Mouse (Mus musculus) G1E (cell line): ENCODE results near the gene Csnk1g2. TPM values are rescaled to one million over a fixed set of nuclear protein-coding genes. Genes with fewer than 3 reads are reported as not detected.
"Not testable (repeated sequence)": the region's sequence is repeated elsewhere in the genome, so short reads cannot be mapped to it uniquely, and the experiment has no call there.

Experiments used
- ATAC-seq: 2 replicates; pipeline ENCODE4 v1.8.0; 2016; ENCODE audit warnings: mild to moderate bottlenecking; ENCODE audit not compliant: insufficient number of reproducible peaks, poor library complexity, low FRiP score, severe bottlenecking; ENCODE audit errors: extremely low read depth
- DNase-seq: peaks from one replicate; pipeline ENCODE4 v3.0.0; 2012; ENCODE audit warnings: low spot score
- H3K27me3 ChIP-seq: 2 replicates; pipeline ENCODE4 v1.6.1; 2012; ENCODE audit warnings: mild to moderate bottlenecking, low read length, inconsistent platforms; ENCODE audit not compliant: insufficient read depth
- H3K36me3 ChIP-seq: replicated peaks from 2 replicates; pipeline ENCODE3; 2012; ENCODE audit warnings: mild to moderate bottlenecking, inconsistent platforms
- H3K4me1 ChIP-seq: 2 replicates; pipeline ENCODE4 v1.6.1; 2012; ENCODE audit warnings: low read depth, low read length, inconsistent platforms, mixed read lengths; ENCODE audit not compliant: insufficient read depth
- H3K4me3 ChIP-seq: 2 replicates; pipeline ENCODE4 v1.5.1; 2012; ENCODE audit warnings: low read depth, mild to moderate bottlenecking, inconsistent platforms, low read length, moderate library complexity, mixed read lengths
- H3K9me3 ChIP-seq: replicated peaks from 2 replicates; pipeline ENCODE4 v1.6.1; 2012; ENCODE audit warnings: inconsistent platforms
- CTCF ChIP-seq: IDR thresholded peaks from 2 replicates; pipeline ENCODE4 v1.5.1; 2012; ENCODE audit warnings: low read depth, low read length, inconsistent platforms, mixed read lengths
- GATA1 ChIP-seq: IDR thresholded peaks from 2 replicates; pipeline ENCODE4 v1.6.1; 2012; ENCODE audit warnings: borderline replicate concordance, low read length, inconsistent platforms, mixed read lengths
- GATA2 ChIP-seq: IDR thresholded peaks from 2 replicates; pipeline ENCODE4 v1.6.1; 2012; ENCODE audit warnings: low read depth, low read length, inconsistent platforms, borderline replicate concordance
- POLR2AphosphoS5 ChIP-seq: IDR thresholded peaks from 2 replicates; pipeline ENCODE4 v1.6.1; 2012; ENCODE audit warnings: low read depth, low read length, inconsistent platforms; ENCODE audit not compliant: insufficient replicate concordance
- TAL1 ChIP-seq: conservative IDR thresholded peaks from 2 replicates; pipeline ENCODE4 v1.6.1; 2012; ENCODE audit warnings: low read depth, low read length, inconsistent platforms, mixed read lengths
- polyA plus RNA-seq: library from polyadenylated mRNA; stranded (reverse); fragments of >175 nt; gene quantifications from 2 replicates; pipeline ENCODE4 v1.2.3, GENCODE M21; 2012
- total RNA-seq, 2 experiments: library from RNA; stranded (forward) in 1 of 2; stranded (reverse) in 1 of 2; fragments of 200-1000 nt in 1 of 2; fragments of >200 nt in 1 of 2; fragmentation: Nextera tagmentation in 1 of 2; gene quantifications; 2 replicates each; pipeline ENCODE4 v1.2.3; 2014 to 2017

The Csnk1g2 gene
- total and polyA plus RNA-seq, 3 experiments = 110 to 470 (median 189) TPM

DNA sequence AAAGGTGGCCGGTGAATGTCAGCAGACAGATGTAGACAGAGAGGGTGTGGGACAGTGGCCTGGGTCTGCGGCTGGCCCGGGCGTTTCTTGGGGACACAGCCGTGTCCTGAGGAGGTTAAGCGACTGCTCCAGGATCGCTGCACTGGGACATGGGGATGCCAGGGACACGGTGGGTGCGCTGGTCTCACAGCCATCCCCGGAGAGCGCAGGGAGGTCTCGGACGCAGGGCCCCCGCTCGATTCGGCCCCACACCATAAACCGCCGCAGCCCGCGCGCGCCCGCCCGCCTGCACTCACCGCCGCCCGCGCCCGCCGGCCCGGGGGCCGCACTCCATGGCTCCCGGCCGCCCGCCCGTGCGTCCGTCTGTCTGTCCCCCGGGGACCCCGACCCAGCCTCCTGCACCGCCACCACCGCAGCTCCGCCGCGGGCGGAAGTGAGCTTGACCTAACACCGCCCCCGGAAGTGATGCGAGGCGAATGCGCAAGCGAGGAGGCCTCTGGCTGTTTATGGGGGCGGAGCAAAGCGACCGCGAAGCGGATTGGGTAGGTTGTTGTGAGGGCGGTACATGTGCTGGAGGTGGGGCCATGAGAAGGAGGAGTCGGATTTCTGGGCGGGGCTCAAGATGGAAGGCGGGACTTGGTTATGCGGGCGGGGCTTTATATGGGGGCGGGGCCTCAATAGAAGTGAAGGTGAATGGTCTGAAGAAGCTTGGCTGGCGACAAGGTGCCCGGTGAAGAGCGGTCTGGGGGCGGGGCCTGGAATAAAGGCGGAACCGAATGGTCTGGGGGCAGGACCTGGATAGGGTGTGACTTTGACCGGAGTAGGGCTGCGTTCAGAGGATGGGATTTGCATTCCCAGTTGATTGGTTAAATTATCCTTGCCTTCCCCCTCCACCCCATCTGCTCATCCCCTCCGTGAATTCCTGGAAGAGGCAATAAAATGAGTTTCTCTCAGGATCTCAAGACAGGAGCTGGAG is 32.5 kb upstream of the Csnk1g2 start, which contains the start of gene Abhd17a:
Gene Abhd17a (minus strand): TSS at position 463 of the 976 bp plus-strand sequence.
- peaks cover 54% of the 10 kb centered on the region for H3K4me1 ChIP-seq
- no peaks in the 10 kb centered on the region for H3K9me3 ChIP-seq
- peak within 1 kb of the TSS; percentile 97 for H3K4me3 ChIP-seq
- peak; percentile 88 for DNase-seq
- TF ChIP-seq POLR2AphosphoS5 = no peak
- no peak for TF ChIP-seq CTCF
- no peak for TF ChIP-seq GATA1
- TF ChIP-seq GATA2 = no peak
- no peak for TF ChIP-seq TAL1
- H3K27me3 ChIP-seq = no peaks in the 10 kb centered on the region
- peaks cover 37% of the 10 kb centered on the region for H3K36me3 ChIP-seq
- ATAC-seq = peak; percentile 96

DNA sequence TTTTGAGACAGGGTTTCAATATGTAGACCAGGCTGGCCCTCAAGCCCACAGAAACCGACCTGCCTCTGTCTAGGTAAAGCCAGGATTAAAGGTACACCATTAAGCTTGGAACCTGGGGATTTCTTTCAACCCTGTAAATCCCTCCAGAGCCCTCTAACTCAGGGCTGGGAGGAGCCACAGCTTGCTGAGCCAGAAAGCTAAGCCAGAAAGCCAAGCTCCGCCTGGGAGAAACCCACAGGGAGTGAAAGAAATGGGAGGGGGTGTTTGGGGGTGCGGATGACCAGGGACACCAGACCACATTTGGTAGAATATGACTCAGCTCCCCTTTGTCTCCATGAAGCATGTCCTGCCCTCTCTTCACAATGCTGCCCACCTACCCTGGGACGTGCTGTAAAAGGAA is 26.3 kb upstream of the Csnk1g2 start:
- Histone ChIP-seq H3K36me3 (no peaks in the 10 kb centered on the region), H3K4me3 (no peak overlapping the region), H3K9me3 (no peaks in the 10 kb centered on the region), H3K4me1 (peaks cover 29% of the 10 kb centered on the region), H3K27me3 (peaks cover 7% of the 10 kb centered on the region; the same call in 1 of the 2 replicates)
- TF ChIP-seq GATA2 (no peak), CTCF (no peak), POLR2AphosphoS5 (no peak), GATA1 (no peak), TAL1 (no peak)
- ATAC-seq (no peak), DNase-seq (no peak)

DNA sequence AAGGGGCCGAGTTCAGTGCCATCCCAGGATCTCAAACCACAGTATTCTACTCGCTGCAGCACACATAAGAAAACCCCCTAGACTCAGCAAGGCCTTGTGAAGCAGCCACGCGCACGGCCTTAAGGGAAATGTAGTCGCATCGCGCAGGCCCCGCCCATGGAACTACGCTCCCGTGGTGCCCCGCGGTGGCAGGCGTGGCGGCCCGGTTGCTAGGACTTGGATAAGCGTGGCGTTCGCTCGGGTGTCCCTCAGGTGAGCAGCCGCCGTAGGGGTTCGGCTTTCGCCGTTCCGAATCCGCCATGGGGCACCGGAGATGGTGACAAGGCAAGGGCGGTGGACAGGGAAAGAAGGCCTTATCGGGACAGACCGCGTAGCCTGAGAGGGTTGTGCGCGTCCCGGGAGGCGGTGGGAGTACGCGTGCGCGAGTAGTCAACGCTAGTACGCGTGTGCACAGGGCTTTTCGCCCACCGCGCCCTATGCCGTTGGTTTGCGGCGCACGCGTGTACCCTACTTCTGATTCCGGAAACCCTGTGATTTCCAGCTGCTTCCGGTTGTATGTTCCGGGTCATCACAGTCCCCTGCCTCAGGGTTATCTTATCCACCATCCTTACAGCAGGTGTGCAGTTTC is 19.8 kb upstream of the Csnk1g2 start, which contains the start of the genes Scamp4 and Adat3:
Gene Scamp4 (plus strand): TSS at position 175 of the 628 bp plus-strand sequence.
Gene Adat3 (plus strand): TSS at position 183 of the 628 bp plus-strand sequence.
- TF ChIP-seq CTCF (no peak), POLR2AphosphoS5 (no peak)
- H3K36me3 ChIP-seq = peaks cover 39% of the 10 kb centered on the region
- no peaks in the 10 kb centered on the region for H3K27me3 ChIP-seq
- H3K9me3 ChIP-seq = no peaks in the 10 kb centered on the region
- H3K4me3 ChIP-seq = peak within 1 kb of the TSS; percentile 96
- peak; percentile 75 for ATAC-seq
- peaks cover 67% of the 10 kb centered on the region for H3K4me1 ChIP-seq
- DNase-seq = peak; percentile 78

DNA sequence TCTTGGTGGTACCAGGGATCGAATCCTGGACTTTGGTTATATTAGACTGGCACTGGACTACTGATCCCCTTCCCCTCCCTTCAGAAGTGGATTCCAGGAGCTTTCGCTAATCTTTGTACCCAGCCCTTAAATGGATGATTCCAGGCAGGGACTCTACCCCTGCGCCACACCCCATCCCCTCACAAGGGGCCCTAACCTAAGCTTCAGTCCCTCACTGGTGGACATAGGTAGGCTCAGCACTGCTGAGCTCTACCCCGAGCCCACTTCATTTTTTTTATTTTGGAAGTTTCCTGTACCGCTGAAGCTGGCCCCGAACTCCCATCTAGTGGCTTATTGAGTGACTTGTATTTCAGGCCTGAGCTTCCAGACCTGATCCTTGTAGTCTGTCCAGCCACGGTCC is 19.3 kb upstream of the Csnk1g2 start:
- no peak for DNase-seq
- H3K4me1 ChIP-seq = peaks cover 66% of the 10 kb centered on the region
- TF ChIP-seq GATA2 (no peak), CTCF (no peak), TAL1 (no peak), POLR2AphosphoS5 (no peak), GATA1 (no peak)
- H3K9me3 ChIP-seq = no peaks in the 10 kb centered on the region
- no peaks in the 10 kb centered on the region for H3K27me3 ChIP-seq
- H3K36me3 ChIP-seq = peaks cover 45% of the 10 kb centered on the region
- no peak for ATAC-seq
- H3K4me3 ChIP-seq = peak overlapping the region; percentile 96

DNA sequence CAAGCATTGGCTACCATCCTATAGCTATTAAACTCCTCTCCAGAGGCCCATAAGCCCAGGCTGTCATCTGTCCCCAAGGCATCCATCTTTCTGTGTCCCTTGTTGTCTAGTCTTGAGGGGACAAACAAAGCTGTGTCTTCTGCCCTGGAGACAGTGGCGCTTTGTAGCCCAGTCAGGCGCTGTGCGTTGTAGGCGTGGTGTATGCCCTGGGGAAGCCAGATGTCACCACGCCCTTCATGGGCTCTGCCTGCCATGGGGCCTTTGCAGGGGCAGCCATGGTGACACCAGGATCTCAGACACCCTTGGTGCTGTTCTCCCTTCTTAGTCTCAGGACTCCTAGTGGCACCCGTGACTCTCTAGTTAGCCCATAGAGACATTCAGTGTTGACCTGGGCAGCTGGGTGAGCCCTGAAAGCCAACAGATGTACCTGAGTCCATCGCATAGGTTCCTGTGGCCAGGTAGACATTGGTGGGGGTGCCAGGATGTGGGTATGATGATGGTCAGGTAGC is 18.6 kb upstream of the Csnk1g2 start:
- Histone ChIP-seq H3K36me3 (peaks cover 52% of the 10 kb centered on the region), H3K9me3 (no peaks in the 10 kb centered on the region), H3K27me3 (no peaks in the 10 kb centered on the region), H3K4me3 (peak overlapping the region; percentile 96), H3K4me1 (peaks cover 66% of the 10 kb centered on the region)
- TF ChIP-seq GATA1 (no peak), POLR2AphosphoS5 (no peak), TAL1 (no peak), GATA2 (no peak), CTCF (no peak)
- DNase-seq (peak; percentile 80), ATAC-seq (peak; percentile 77)

DNA sequence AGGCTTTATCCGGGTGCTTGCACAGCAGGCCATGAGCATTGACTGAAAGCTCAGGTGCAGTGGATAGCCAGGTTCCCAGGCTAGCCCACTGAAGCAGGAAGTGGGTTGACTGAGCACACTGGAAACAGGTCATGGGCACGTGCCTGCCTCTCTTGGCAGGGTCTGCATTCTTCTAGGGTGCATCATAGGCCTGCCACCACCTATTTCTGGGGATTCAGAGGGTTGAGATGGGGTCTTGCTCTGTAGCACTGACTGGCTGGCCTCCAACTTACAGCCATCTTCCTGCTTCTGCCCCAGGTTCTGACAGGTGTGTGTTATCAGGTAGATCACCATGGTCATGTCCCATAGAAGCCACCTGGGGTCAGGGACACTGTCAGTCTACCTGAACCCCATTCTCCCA is 17.6 kb upstream of the Csnk1g2 start:
- peaks cover 61% of the 10 kb centered on the region for H3K36me3 ChIP-seq
- no peak for DNase-seq
- ATAC-seq = no peak
- H3K9me3 ChIP-seq = no peaks in the 10 kb centered on the region
- H3K27me3 ChIP-seq = no peaks in the 10 kb centered on the region
- peaks cover 71% of the 10 kb centered on the region for H3K4me1 ChIP-seq
- peak overlapping the region; percentile 96; the same call in 1 of the 2 replicates for H3K4me3 ChIP-seq
- no peak for TF ChIP-seq POLR2AphosphoS5
- TF ChIP-seq GATA2 = no peak

DNA sequence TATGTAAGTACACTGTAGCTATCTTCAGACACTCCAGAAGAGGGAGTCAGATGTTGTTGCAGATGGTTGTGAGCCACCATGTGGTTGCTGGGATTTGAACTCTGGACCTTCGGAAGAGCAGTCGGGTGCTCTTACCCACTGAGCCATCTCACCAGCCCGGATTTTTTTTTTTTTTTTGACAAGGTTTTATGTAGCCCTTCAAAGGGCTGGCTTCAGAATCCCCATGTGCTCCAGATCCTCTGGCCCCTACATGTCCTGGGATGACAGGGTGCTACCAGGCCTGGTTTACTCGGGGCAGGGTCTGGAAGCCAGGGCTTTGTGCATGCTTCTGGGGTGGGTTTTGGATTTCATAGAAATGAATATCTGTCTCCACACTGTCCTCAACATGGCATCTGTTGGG is 16.9 kb upstream of the Csnk1g2 start, which contains the start of gene Gm49322:
Gene Gm49322 (plus strand): TSS at position 301 of the 400 bp plus-strand sequence.
- H3K9me3 ChIP-seq, ATAC-seq, DNase-seq, H3K27me3 ChIP-seq: not testable (repeated sequence)
- H3K36me3 ChIP-seq = peaks cover 68% of the 10 kb centered on the region
- peaks cover 77% of the 10 kb centered on the region for H3K4me1 ChIP-seq
- peak within 1 kb of the TSS; percentile 96; the same call in 1 of the 2 replicates for H3K4me3 ChIP-seq
